Mouse (Mus musculus): Measurements from ENCODE around the gene Ddx20. TPM values are rescaled to one million over a fixed set of nuclear protein-coding genes. Genes with fewer than 3 reads are reported as not detected.
A peak's percentile ranks its signal among the peaks of the same experiment; 100 is the strongest.

Gene Ddx20
- polyA plus RNA-seq (2012; rRNA removed) = 3.5 and 7.6 TPM in 2 replicates

GRCm38 (mm10) chr3:105687324-105688060, at the start of gene Ddx20:
Ddx20 (minus strand) TSS chr3:105687574.
- under 1% methylated on average over 71 of the region's 72 CpGs for WGBS

GRCm38 (mm10) chr3:105737070-105737469, 49.7 kb upstream of the Ddx20 start:
- 92% methylated on average over 7 of the region's 7 CpGs for WGBS

More at GRCm38 (mm10) chr3:105687324-105688060, at the start of gene Ddx20:
- DNase-seq (ENCODE audit: low read depth, low spot score) = peak; percentile 99

GRCm38 (mm10) chr3:105736148-105736547, 48.8 kb upstream of the Ddx20 start:
- no peak for DNase-seq (ENCODE audit: low read depth, low spot score)
- 56% methylated on average over 1 of the region's 1 CpGs for WGBS

More at GRCm38 (mm10) chr3:105737070-105737469, 49.7 kb upstream of the Ddx20 start:
- DNase-seq (ENCODE audit: low read depth, low spot score) = no peak

- no peak for DNase-seq (ENCODE audit: low read depth, low spot score)
Measured at GRCm38 (mm10) chr3:105735285-105735684, 47.9 kb upstream of the Ddx20 start.

DNA sequence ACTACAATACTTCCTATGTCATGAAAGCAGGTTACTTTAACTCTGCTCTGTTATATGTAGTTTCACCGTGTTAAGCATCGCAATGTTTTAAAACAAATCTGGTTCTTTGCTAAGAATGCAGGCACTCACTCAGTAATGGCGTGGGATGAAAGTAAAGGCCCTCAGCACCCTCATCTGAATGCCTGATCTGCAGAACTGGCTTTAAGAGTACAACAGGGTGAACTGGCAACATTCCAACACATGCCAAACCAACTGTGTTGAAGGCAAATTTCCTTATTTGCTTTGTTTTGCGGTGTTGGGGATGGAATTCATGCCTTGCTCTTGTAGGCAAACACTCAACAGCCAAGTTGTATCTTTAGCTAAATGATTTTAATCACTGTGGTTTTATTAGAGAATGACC, 46.2 kb upstream of the Ddx20 start:
- 77% methylated on average over 4 of the region's 4 CpGs for WGBS
- DNase-seq (ENCODE audit: low read depth, low spot score) = no peak

DNA sequence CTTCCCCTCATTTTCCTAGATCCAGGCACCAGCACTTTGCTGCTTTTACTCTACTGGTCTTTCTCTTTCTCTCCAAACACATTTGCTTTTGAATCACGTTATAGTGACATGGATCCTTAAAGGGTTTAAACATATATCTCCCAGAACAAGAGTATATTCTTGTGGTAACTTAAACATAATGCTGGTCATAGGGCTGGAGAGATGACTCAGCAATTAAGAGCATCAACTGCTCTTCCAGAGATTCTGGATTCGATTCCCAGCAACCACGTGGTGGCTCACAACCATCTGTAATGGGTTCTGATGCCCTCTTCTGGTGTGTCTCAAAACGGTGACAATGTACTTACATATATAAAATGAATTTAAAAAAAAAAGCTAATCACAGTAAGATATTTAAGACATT, 45.0 kb upstream of the Ddx20 start:
- WGBS = 85% methylated on average over 4 of the region's 4 CpGs
- no peak for DNase-seq (ENCODE audit: low read depth, low spot score)

DNA sequence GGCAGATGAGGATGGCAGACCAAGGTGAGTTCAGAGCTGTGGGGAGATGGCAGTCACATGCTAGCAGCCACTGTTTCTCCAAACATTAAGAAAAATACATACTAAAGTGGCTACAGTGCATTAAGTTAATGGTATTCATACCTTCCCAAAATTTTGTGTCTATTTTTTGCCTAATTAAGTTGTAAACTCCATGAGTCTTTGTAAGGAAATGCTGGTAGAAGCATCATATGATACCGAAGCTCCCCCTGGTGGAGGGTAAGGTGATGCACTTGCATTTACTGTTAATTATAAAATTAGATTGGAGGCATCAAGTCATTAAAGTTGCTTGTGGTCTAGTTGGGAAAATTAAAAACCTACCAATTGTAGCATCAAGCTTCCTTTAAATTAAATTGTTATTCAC, 38.7 kb upstream of the Ddx20 start:
- WGBS = 2% methylated on average over 1 of the region's 1 CpGs
- DNase-seq (ENCODE audit: low read depth, low spot score) = peak; percentile 22

GRCm38 (mm10) chr3:105722510-105722909, 35.1 kb upstream of the Ddx20 start:
- WGBS = 86% methylated on average over 3 of the region's 3 CpGs

GRCm38 (mm10) chr3:105721681-105722201, 34.4 kb upstream of the Ddx20 start:
- no peak for DNase-seq (ENCODE audit: low read depth, low spot score)
- 71% methylated on average over 2 of the region's 2 CpGs for WGBS

More at GRCm38 (mm10) chr3:105722510-105722909, 35.1 kb upstream of the Ddx20 start:
- DNase-seq (ENCODE audit: low read depth, low spot score) = no peak

DNA sequence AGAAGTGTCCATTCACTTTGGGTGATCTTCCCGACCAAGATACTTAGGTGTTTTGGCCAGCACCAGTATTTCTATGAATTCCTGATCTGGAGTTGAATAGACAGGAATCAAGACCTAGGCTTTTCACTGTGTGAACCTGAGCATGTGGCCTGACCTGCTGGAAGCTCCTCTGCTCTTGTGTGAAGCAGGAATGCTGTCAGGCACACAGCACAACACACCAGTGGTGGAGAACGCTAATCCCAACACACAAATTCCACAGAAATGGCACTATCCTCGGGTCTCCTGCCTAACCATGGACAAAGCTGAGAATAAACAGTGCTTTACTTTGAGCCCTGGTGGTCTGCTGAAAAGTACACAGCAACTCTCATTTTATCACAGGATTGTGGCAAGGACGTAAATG, 33.1 kb upstream of the Ddx20 start:
- WGBS = 63% methylated on average over 4 of the region's 4 CpGs
- DNase-seq (ENCODE audit: low read depth, low spot score) = no peak

GRCm38 (mm10) chr3:105719979-105720378, 32.6 kb upstream of the Ddx20 start:
- 63% methylated on average over 4 of the region's 4 CpGs for WGBS
- DNase-seq (ENCODE audit: low read depth, low spot score) = no peak

DNA sequence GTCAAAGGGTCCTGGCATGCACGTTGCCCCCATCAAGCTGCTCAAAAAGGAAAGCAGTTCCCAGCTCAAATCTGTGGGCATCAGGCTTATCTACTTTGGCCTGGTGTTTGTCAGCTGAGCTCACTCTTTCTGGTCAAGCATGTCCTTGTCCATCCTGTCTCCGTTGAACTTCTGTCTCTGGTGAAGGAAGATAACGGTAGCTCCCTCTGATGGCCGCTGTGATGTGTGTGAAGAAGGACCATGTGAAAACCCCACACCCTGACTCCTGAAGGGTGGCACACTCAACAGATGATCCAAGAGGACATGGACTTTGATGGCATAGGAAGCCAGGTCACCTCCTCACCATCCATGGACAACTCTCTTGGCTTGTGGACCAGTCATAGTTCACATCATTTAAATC, 31.4 kb upstream of the Ddx20 start:
- WGBS = 67% methylated on average over 4 of the region's 4 CpGs
- no peak for DNase-seq (ENCODE audit: low read depth, low spot score)

GRCm38 (mm10) chr3:105717856-105718555, 30.6 kb upstream of the Ddx20 start:
- no peak for DNase-seq (ENCODE audit: low read depth, low spot score)
- 74% methylated on average over 11 of the region's 11 CpGs for WGBS

GRCm38 (mm10) chr3:105716353-105717000, 29.1 kb upstream of the Ddx20 start:
- no peak for DNase-seq (ENCODE audit: low read depth, low spot score)
- 67% methylated on average over 18 of the region's 18 CpGs for WGBS

DNA sequence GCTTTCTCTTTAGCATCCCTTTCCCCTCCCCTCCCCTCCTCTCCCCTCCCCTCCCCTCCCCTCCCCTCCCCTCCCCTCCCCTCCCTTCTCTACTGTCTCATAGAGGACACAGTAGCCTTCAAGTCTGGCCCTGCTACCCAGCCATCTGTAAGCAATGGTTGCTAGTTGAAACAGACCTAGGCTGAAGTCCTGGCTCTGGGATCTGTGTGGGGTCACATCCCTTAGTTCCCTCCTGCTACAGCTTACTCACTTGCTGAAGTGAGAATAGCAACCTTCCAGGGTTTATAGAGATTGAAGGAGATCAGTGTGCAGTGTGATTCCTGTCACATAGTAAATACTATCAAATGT, 27.4 kb upstream of the Ddx20 start:
- no peak for DNase-seq (ENCODE audit: low read depth, low spot score)

GRCm38 (mm10) chr3:105714091-105714819, 26.9 kb upstream of the Ddx20 start:
- 56% methylated on average over 8 of the region's 8 CpGs for WGBS
- no peak for DNase-seq (ENCODE audit: low read depth, low spot score)

DNA sequence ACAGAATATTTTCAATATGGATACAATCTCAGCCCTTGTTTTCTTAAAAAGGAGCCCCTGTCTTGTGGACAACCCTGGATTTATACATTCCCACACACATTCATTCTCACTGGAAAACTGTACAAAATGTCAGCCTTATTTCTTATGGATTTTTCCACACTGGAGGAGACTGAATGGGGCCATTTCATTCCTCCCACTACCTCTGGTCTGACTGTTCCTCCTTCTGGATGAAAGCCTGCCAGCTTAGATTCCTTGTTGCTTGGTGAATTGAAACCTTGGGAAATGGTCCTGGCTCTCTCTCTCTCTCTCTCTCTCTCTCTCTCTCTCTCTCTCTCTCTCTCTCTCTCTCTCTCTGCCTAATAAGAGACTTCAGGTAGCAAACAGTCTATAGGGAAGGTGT, 25.5 kb upstream of the Ddx20 start:
- no peak for DNase-seq (ENCODE audit: low read depth, low spot score)

DNA sequence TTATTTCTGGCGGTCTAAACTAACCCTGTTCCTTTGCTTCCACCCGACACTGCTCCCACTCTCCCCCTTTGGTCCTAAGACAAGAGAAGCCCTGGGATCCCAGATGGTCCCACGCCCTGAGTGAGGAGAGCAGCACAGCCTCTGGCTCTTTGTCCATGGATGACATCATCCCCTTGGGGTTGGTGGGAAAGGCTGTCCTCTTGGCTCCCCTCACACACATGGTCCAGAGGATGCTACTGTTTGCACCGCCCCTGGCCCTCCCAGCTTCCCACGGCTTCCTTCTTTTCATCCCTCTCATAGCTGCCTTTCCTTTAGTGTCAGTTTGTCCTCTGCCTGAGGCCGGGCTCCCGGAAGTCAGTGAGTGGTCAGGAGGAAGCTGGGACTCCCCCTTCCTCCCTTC, 24.4 kb upstream of the Ddx20 start:
- WGBS = 63% methylated on average over 7 of the region's 7 CpGs

DNA sequence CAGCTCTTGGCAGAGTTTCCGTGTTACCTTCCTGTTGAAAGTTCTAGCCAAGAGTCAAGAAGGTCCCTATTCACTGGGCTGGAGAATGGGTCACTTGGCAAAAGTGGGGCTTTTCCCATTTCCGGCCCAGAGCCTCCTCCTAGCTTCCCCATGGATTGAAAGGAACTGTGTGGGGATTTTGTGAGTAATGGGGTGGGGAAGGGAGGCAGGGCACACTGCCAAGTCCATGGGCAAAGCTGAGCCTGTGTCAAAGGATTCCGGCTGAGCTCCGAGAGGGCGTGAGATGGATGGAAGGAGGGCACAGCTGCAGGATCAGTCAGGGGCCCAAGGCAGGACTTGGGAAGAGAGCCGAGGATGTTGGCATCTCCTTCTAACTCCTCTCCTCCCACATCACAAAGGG, 22.9 kb upstream of the Ddx20 start:
- WGBS = 53% methylated on average over 6 of the region's 6 CpGs
- DNase-seq (ENCODE audit: low read depth, low spot score) = no peak

More for the DNA sequence above, 24.4 kb upstream of the Ddx20 start:
- no peak for DNase-seq (ENCODE audit: low read depth, low spot score)

GRCm38 (mm10) chr3:105707590-105707989, 20.2 kb upstream of the Ddx20 start:
- no peak for DNase-seq (ENCODE audit: low read depth, low spot score)
- WGBS = 65% methylated on average over 7 of the region's 7 CpGs

All from large intestine, adult 2 months (tissue).